Mouse (Mus musculus) intestine, postnatal 0 days (tissue): ENCODE measurements around the gene Cct4. TPM values are rescaled to one million over a fixed set of nuclear protein-coding genes. Genes with fewer than 3 reads are reported as not detected.

Experiments used
- ATAC-seq: fragments of 200-750 bp; cut with Nextera tagmentation; 2 replicates; pipeline ENCODE4 v1.8.0; 2017; ENCODE audit warnings: mild to moderate bottlenecking, moderate TSS enrichment, moderate library complexity
- H3K27ac ChIP-seq: fragments of 300-500 bp; sonication (generic); 2 replicates; pipeline ENCODE4 v1.5.1; 2014; ENCODE audit warnings: mild to moderate bottlenecking, low read depth, low read length, moderate library complexity
- H3K27me3 ChIP-seq: fragments of 300-500 bp; sonication (generic); replicated peaks from 2 replicates; pipeline ENCODE4 v1.6.1; 2014; ENCODE audit warnings: low read length, mixed read lengths; ENCODE audit not compliant: control insufficient read depth, insufficient read depth
- H3K36me3 ChIP-seq: fragments of 300-500 bp; sonication (generic); 2 replicates; pipeline ENCODE4 v1.6.1; 2014; ENCODE audit warnings: mild to moderate bottlenecking, moderate library complexity; ENCODE audit not compliant: control insufficient read depth, insufficient read depth
- H3K4me1 ChIP-seq: fragments of 300-500 bp; sonication (generic); replicated peaks from 2 replicates; pipeline ENCODE4 v1.6.1; 2014; ENCODE audit warnings: antibody characterized with exemption, low read length, mixed read lengths; ENCODE audit not compliant: control insufficient read depth, insufficient read depth
- H3K4me2 ChIP-seq: fragments of 300-500 bp; sonication (generic); replicated peaks from 2 replicates; pipeline ENCODE4 v1.6.1; 2014; ENCODE audit warnings: low read depth, mild to moderate bottlenecking, moderate library complexity
- H3K4me3 ChIP-seq: fragments of 300-500 bp; sonication (generic); 2 replicates; pipeline ENCODE4 v1.5.1; 2014; ENCODE audit warnings: low read depth, low read length
- H3K9ac ChIP-seq: fragments of 300-500 bp; sonication (generic); 2 replicates; pipeline ENCODE4 v1.6.1; 2014; ENCODE audit warnings: mild to moderate bottlenecking, low read depth, low read length
- H3K9me3 ChIP-seq: fragments of 300-500 bp; sonication (generic); 2 replicates; pipeline ENCODE4 v1.6.1; 2016; ENCODE audit warnings: mixed run types; ENCODE audit not compliant: control insufficient read depth
- CTCF ChIP-seq: sonication (generic); IDR thresholded peaks from 2 replicates; pipeline ENCODE4 v1.5.1; 2016; ENCODE audit warnings: low read depth, mild to moderate bottlenecking, control low read depth, antibody characterized with exemption, moderate library complexity
- WGBS: fragments of 180-500 bp; shearing (Covaris S2); extraction: QIAGEN DNeasy Blood & Tissue Kit; methylation state at CpG from one replicate; pipeline ENCODE4 v1.1.7; 2014; 5-methylcytosine and 5-hydroxymethylcytosine counted together
- polyA plus RNA-seq: library from polyadenylated mRNA; unstranded; fragments of >200 nt; fragmentation: Nextera tagmentation; extraction: Ambion mirVana; gene quantifications from 2 replicates; pipeline ENCODE4 v1.2.1, GENCODE M21; 2015

Gene Cct4
- polyA plus RNA-seq, 1 experiment from 2014 or later, result 101 TPM

DNA sequence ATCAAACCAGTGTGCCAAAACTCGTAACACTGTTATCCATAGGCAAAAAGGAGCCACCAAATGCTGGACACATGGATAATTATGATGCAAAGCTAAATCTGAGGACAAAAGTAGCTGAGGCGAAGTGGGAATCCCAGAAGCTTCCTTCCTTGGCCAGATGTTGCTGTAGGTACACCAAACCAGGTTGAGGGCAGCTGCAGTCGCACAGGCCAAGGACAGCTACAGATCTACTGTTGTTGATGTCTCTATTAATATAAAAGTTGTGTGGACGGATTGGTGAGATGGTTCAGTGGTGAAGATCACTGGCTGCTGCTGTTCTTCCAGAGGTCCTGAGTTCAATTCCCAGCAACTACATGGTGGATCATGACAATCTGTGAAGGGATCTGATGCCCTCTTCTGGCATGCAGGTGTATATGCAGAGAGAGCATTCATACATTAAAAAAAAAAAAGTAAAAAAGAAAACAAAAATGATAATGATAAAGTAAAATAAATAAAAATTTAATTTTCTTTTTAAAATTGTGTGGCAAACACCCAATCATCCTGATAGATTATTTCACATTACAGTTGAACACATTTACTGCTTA, 32.4 kb upstream of the Cct4 start:
- Histone ChIP-seq H3K9ac (no peak overlapping the region), H3K4me1 (no peaks in the 10 kb centered on the region), H3K4me3 (no peak overlapping the region), H3K9me3 (no peaks in the 10 kb centered on the region), H3K4me2 (no peak overlapping the region), H3K36me3 (peaks cover 4% of the 10 kb centered on the region), H3K27ac (no peak overlapping the region), H3K27me3 (no peaks in the 10 kb centered on the region)
- ATAC-seq, result no peak
- 94% methylated on average over 4 of the region's 4 CpGs for WGBS
- TF ChIP-seq CTCF, result peak; percentile 72

DNA sequence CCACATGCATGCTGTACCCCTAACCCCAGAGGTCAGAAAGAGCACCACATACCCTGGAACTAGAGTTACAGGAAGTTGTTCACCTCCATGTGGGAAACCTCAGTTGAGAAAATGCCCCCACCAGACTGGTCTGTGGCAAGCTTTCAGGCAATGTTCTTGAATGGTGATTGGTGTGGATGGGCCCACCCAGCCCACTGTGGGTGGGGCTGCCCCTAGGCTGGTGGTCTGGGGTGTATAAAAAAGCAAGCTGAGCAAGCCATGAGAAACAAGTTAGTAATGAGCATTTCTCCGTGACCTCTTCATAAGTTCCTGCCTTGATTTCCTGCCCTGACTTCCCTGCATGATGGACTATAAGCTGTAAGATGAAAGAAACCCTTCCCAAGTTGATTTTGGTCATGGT, 28.2 kb upstream of the Cct4 start:
- Histone ChIP-seq H3K4me1 (no peaks in the 10 kb centered on the region), H3K4me3 (no peak overlapping the region), H3K9me3 (no peaks in the 10 kb centered on the region), H3K27me3 (no peaks in the 10 kb centered on the region), H3K4me2 (no peak overlapping the region), H3K9ac (no peak overlapping the region), H3K27ac (no peak overlapping the region), H3K36me3 (peaks cover 8% of the 10 kb centered on the region; the same call in 1 of the 2 replicates)
- ATAC-seq, result no peak
- 92% methylated on average over 1 of the region's 1 CpGs for WGBS
- no peak for TF ChIP-seq CTCF

DNA sequence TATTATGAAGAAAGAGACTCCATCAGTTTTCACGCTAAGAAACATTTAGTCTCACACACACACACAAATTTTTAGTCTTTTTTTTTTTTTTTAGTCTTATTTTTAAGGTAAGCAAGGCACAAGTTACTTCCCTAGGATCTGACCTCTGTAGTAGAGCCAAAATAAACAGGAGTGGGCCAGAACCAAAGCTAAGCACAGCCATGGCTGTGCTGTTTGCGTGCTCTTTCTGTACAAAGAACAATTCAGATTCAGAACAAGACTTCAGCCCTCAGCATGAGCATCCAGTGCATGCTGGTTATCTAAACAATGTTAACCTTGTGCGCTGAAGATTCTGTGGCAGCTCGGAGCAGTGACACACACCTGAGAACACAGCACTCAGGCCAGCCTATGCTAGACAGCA, 25.9 kb upstream of the Cct4 start:
- Histone ChIP-seq H3K9ac (no peak overlapping the region), H3K4me2 (no peak overlapping the region), H3K27ac (no peak overlapping the region), H3K4me3 (no peak overlapping the region), H3K27me3 (no peaks in the 10 kb centered on the region), H3K36me3 (peaks cover 5% of the 10 kb centered on the region; the same call in 1 of the 2 replicates), H3K4me1 (no peaks in the 10 kb centered on the region), H3K9me3 (no peaks in the 10 kb centered on the region)
- 77% methylated on average over 4 of the region's 4 CpGs for WGBS
- ATAC-seq, result no peak
- no peak for TF ChIP-seq CTCF

DNA sequence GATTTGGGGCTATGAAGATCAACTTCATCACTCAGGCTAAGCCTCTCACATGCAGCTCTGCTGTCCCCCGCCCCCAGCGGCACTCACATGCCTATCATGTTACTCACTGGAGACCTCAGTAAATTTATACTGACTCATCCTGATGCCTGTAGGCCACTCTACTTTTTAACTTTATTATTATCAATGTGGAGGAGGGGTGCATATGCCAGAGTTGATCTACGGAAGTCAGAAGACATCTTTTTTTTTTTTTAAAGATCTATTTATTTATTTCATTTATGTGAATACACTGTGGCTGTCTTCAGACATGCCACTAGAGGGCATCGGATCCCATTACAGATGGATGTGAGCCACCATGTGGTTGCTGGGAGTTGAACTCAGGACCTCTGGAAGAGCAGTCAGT, 24.8 kb upstream of the Cct4 start:
- WGBS, result 85% methylated on average over 4 of the region's 4 CpGs
- H3K36me3 ChIP-seq, result peaks cover 5% of the 10 kb centered on the region; the same call in 1 of the 2 replicates
- no peaks in the 10 kb centered on the region for H3K4me1 ChIP-seq
- no peaks in the 10 kb centered on the region for H3K27me3 ChIP-seq
- no peak overlapping the region for H3K4me3 ChIP-seq
- H3K27ac ChIP-seq, result no peak overlapping the region
- no peak overlapping the region for H3K9ac ChIP-seq
- H3K4me2 ChIP-seq, result no peak overlapping the region
- no peak for ATAC-seq
- peak; percentile 58 for TF ChIP-seq CTCF
- no peaks in the 10 kb centered on the region for H3K9me3 ChIP-seq

DNA sequence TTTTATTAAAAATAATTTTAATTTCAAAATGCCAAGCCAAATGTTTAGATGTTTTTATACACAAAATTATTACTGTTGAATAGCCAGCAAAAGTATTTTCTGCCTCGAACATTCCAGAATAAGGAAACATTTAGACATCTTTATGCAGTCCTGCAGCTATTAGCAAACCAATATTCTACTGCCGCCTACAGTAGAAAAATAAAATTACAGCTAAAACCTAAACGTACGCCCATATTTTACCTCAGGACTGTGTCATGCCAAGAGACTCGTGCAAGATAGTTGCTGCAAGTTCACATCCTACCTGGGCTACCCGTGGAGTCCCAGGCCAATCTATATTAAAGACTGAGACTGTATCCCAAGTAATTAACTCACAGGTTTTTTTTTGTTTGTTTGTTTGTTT, 20.8 kb upstream of the Cct4 start:
- H3K9me3 ChIP-seq, result no peaks in the 10 kb centered on the region
- no peak overlapping the region for H3K4me3 ChIP-seq
- H3K9ac ChIP-seq, result no peak overlapping the region
- peak; percentile 68 for TF ChIP-seq CTCF
- no peak overlapping the region for H3K4me2 ChIP-seq
- 47% methylated on average over 6 of the region's 6 CpGs for WGBS
- no peaks in the 10 kb centered on the region for H3K27me3 ChIP-seq
- peaks cover 5% of the 10 kb centered on the region; the same call in 1 of the 2 replicates for H3K36me3 ChIP-seq
- ATAC-seq, result no peak
- H3K27ac ChIP-seq, result no peak overlapping the region
- no peaks in the 10 kb centered on the region for H3K4me1 ChIP-seq

DNA sequence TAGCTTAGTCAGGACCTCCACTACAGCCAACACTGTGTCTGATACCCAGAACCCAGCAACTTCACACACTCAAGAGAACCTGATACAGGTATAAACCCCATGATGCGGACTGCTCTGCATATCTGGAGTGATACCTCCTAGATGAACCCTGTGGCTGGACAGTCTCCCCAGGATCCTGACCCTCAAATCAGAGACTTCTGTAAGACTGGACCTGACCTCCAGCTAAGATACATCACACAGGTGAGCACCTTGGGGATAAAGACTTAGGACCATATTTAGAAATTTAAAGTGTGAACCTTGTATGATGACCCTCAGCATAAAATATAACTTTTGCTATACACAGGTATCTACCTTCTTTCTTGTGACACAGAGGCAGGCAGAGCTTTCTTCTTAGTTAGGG, 19.8 kb upstream of the Cct4 start:
- no peaks in the 10 kb centered on the region for H3K27me3 ChIP-seq
- no peak overlapping the region for H3K4me2 ChIP-seq
- H3K36me3 ChIP-seq, result peaks cover 5% of the 10 kb centered on the region; the same call in 1 of the 2 replicates
- ATAC-seq, result no peak
- 95% methylated on average over 1 of the region's 1 CpGs for whole genome bisulfite sequencing
- no peak for TF ChIP-seq CTCF
- H3K9me3 ChIP-seq, result no peaks in the 10 kb centered on the region
- no peak overlapping the region for H3K27ac ChIP-seq
- H3K9ac ChIP-seq, result no peak overlapping the region
- no peaks in the 10 kb centered on the region for H3K4me1 ChIP-seq
- no peak overlapping the region for H3K4me3 ChIP-seq
